Mouse (Mus musculus) urinary bladder, postnatal 4 days (tissue): ENCODE measurements around the gene Rbms1.

Experiments used
- DNase-seq, 2 experiments: peaks; one replicate each; pipeline ENCODE4 v3.0.0; 2021 to 2022; ENCODE audit warnings: low spot score in 2 of 2

Gene Rbms1

DNA sequence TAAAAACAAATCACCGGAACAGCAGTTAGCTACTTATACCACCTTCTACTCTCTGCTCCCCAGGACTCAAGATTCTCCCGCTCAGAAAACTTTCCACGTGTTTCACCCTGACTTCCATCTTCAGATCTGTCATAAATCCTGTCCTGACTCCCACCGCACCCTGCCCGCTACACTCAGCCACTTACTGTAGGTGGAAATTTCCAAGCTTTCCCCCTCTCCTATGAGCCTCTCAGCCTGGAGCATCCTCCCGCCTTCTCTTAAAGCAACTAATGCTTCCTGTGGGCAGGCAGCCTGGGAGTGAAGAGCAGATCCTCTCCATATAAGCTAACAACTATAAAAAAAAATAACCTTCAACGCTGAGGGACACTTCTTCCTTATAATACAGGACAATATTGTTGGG lies 44.6 kb downstream of the Rbms1 start:
- no peak for DNase-seq

DNA sequence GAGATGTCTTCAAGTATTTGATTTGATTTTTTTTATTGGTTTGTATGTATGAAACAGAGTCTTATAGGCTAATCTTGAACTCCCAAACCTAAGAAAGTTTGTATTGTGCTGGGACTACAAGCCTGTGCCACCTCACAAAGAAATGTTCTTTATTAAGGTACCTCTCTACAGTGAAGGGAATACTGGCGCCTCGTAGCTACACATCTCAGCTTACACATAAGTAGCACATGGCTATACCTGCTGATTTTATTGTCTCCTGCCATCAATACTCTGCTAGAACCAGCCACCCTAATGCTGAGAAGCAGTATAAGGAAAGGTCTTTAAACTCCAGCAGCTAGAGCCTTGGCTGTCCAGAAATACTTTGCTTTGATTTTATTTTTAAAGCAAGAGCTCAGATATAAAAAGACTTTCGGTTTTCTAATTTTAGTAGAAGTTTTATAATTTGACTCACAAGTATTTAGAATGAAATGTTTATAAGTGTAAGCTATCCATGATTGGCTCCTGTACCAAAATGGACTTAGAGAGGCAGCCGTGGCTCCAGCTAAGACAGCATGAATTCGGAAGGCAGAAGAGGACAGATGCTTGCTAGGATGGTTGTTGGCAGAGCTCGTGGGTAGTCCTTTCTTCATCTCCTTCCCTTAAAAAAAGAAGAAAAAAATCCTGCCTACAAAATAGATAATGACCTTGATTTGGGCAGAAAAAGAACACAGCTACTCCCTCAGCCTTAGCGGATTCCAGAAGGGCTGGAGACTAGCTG lies 48.3 kb downstream of the Rbms1 start:
- no peak for DNase-seq

- DNase-seq = no peak
These were observed 49.7 kb downstream of the Rbms1 start for GRCm38 (mm10) chr2:60913281-60913680.

- no peak for DNase-seq
These were observed 51.3 kb downstream of the Rbms1 start for GRCm38 (mm10) chr2:60911716-60912115.

- DNase-seq = no peak
These were observed 52.2 kb downstream of the Rbms1 start for GRCm38 (mm10) chr2:60910820-60911219.

DNA sequence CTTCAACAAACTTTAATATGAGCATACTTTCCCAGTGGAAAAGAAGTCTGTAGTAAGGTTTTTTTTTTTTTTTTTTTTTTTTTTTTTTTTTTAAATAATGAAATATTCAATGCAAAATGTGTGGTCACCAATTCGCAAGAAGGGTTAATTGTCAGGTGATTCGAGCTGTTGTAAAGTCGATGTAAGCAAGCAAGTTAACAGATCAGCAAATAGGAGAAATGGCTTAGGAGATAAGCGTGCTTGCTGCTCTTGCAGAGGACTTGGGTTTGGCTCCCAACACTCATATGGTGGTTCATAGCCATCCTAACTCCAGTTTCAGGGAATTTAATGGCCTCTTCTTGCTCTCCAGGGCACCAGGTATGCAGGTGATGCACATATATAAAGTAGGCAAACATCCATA lies 54.4 kb downstream of the Rbms1 start:
- DNase-seq = no peak

- no peak for DNase-seq
These were observed 54.9 kb downstream of the Rbms1 start for GRCm38 (mm10) chr2:60908116-60908515.

GRCm38 (mm10) chr2:60905283-60905682 lies 57.7 kb downstream of the Rbms1 start:
- DNase-seq = no peak

- DNase-seq = no peak
These were observed 58.9 kb downstream of the Rbms1 start for GRCm38 (mm10) chr2:60904141-60904540.

DNA sequence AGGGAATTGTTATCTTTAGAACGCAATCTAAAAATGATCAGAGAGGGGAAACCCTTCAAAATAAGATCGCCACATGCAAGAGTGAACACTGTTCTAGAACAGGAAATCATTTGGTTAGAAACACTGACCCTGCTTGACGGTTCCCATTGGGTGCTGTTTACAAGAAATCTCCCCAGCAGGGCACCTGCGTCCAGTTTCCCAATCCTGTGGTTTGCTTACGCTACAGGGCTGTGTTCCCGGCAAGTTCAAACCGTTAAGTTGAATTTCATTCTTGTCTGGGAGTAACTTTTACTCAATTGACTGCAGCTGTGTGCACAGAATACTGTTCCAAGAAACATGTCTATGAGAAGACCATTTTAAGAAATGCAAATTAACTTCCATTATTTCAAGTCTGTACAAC lies 59.5 kb downstream of the Rbms1 start:
- DNase-seq = no peak

DNA sequence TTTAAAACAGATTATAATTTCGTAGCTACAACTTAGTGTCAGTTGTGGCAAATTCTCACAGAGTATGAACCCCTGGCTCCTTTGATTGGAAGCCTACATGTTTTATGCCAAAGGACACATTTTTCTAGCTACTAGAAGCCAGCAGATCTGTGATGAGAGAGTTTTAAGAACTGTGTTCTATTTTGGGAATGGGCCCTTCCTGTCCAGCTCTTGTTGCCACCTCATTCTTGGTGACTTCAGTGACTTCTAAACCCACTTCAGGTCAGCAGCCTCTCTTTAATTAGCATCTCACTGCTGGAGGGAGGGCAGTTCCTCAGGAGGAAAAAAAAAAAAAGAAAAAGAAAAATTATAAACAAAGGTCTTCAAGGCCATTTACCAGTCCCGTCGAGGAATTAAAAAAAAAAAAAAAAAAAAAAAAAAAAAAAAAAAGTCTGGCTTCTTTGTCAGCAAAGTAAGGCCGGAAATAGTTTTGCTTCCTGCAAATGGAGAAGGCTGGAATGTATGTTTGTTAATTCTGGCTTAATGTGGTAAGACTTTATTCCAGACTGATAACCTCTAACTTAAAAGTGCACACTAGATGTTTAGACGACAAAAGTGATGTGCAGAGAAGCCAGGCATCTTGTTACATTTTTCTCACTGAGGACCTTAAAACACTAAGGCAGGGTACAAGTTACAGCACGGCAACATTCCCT lies 60.4 kb downstream of the Rbms1 start:
- DNase-seq = no peak

GRCm38 (mm10) chr2:60901511-60901951 lies 61.5 kb downstream of the Rbms1 start:
- peak in 1 of 2 experiments; percentile 27 for DNase-seq

- DNase-seq = no peak
These were observed 62.0 kb downstream of the Rbms1 start for GRCm38 (mm10) chr2:60901013-60901412.

GRCm38 (mm10) chr2:60893042-60893441 lies 70.0 kb downstream of the Rbms1 start:
- DNase-seq = no peak

GRCm38 (mm10) chr2:60883931-60884330 lies 79.1 kb downstream of the Rbms1 start:
- no peak for DNase-seq

DNA sequence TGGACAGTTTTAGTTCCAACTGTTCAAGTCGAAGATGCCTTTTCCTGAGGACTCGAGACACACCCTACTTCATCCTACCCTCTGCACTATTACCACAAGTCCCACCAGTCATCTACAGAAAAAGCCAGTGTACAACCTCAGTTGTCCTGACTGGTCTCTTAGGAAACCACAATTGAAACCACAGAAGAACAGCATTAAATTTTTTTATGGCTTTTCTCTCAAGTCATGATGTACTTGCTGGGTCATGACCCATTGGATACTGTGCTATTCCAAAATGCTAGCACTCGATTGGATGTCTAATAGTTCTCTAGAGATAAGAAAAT lies 80.0 kb downstream of the Rbms1 start:
- no peak for DNase-seq

DNA sequence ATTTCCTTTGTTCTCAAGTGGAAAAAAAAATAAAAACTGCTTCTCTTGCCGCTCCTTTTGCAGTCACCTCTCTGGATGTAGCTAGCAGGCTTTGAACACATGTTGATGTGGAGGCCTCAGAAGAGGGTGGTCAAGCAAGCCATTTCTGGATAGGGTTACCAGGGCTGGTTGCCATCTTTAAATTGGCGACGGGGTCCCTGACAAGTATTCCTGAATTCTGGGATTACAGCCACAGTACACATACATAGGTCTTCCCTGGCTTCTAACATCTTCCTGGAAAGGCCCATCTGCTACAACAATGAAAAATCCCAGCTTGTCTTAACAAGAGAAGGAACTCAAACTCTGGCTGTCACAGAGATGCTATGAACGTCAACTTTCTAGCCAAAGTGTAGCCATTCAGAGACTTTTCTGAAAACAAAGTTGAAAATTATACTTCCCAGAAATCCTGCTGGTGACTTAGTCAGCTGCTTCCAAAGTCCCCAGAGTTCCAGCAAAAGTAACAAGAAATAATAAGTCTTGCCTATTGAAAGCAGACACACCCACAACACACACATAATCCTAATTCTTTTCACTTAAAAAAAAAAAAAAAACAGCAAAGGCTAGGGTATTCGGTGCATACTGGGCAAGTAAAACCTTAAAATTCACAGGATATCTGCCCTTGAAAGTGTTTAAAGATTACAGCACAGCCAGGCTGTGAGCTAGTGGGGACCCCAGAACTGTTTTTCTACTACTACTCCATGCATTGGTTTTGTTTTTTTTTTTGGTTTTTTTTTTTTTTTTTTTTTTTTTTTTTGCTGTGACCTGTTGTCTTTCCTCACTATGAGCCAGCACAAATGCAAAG lies 80.6 kb downstream of the Rbms1 start:
- DNase-seq = no peak

- DNase-seq = no peak
These were observed 81.4 kb downstream of the Rbms1 start for GRCm38 (mm10) chr2:60881571-60882041.

DNA sequence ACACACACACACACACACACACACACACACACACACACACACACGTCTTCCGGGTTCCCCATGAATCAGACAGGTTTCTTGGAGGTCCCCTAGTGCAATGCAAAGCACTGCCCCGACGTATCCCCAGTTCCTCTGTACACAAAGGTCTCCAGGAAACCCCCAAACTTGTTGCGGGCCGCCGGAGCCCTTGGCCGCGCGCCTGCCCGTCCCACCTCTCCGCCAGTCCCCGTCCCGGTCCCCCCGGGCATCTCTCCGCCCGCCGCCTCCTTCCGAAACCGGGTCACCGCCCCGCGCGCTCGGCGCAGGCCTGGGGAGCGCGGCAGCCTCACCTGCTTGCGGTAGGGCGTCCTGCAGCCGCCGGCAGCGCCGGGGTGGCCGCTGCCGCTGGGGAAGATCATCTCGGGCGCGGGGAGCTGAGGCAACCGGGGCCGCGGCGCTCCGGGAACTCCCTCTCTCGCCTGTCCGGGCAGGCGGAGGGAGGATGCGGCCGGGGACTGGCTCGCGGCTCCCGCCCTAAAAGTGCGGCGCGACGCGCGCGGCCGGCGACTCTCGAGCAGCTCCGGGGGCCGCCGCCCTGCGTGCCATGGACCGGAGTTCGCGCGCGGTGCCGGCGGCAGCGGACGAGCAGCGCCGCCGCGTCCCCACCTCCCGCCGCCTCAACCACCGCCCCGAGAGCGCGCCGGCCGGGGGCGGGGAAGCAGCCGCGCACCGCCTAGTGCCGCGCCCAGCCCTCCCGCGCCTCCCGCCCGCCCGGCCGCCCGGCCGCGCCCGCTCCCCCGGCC lies 82.0 kb downstream of the Rbms1 start:
- peak; percentile 66 to 71 for DNase-seq

- DNase-seq = no peak
These were observed 82.8 kb downstream of the Rbms1 start for GRCm38 (mm10) chr2:60879966-60880788.
